Mouse (Mus musculus): ENCODE measurements around the gene Tspear. TPM values are rescaled to one million over a fixed set of nuclear protein-coding genes. Genes with fewer than 3 reads are reported as not detected.

Gene Tspear
- polyA plus RNA-seq, 1 experiment, result 0.07 TPM

- Histone ChIP-seq H3K27me3 (ENCODE audit: control insufficient read depth, insufficient read depth, low read length) (no peaks in the 10 kb centered on the region), H3K27ac (ENCODE audit: control insufficient read depth, insufficient read depth, low read depth, low read length) (no peak overlapping the region), H3K4me3 (ENCODE audit: control insufficient read depth, low read depth, low read length) (peak overlapping the region; percentile 55), H3K36me3 (ENCODE audit: control insufficient read depth, insufficient read depth, low read length) (no peaks in the 10 kb centered on the region), H3K4me1 (ENCODE audit: control insufficient read depth, insufficient read depth, low read length) (peaks cover 11% of the 10 kb centered on the region)
- TF ChIP-seq POLR2A (IDR thresholded peaks at IDR 0.05; ENCODE audit: control insufficient read depth, low read depth, low read length), result no peak
- TF ChIP-seq CTCF (IDR thresholded peaks at IDR 0.05; ENCODE audit: control insufficient read depth, insufficient read depth, insufficient replicate concordance, low read depth, low read length), result no peak
These were observed 216.7 kb downstream of the Tspear start for GRCm38 (mm10) chr10:77902894-77903715.

GRCm38 (mm10) chr10:77912605-77913004 lies 226.2 kb downstream of the Tspear start:
- Histone ChIP-seq H3K4me3 (ENCODE audit: control insufficient read depth, low read depth, low read length) (no peak overlapping the region), H3K27ac (ENCODE audit: control insufficient read depth, insufficient read depth, low read depth, low read length) (no peak overlapping the region), H3K4me1 (ENCODE audit: control insufficient read depth, insufficient read depth, low read length) (no peaks in the 10 kb centered on the region), H3K27me3 (ENCODE audit: control insufficient read depth, insufficient read depth, low read length) (no peaks in the 10 kb centered on the region), H3K36me3 (ENCODE audit: control insufficient read depth, insufficient read depth, low read length) (no peaks in the 10 kb centered on the region)
- TF ChIP-seq CTCF (IDR thresholded peaks at IDR 0.05; ENCODE audit: control insufficient read depth, insufficient read depth, insufficient replicate concordance, low read depth, low read length) (no peak), POLR2A (IDR thresholded peaks at IDR 0.05; ENCODE audit: control insufficient read depth, low read depth, low read length) (no peak)

- Histone ChIP-seq H3K27me3 (ENCODE audit: control insufficient read depth, insufficient read depth, low read length) (no peaks in the 10 kb centered on the region), H3K27ac (ENCODE audit: control insufficient read depth, insufficient read depth, low read depth, low read length) (no peak overlapping the region)
- TF ChIP-seq CTCF (IDR thresholded peaks at IDR 0.05; ENCODE audit: control insufficient read depth, insufficient read depth, insufficient replicate concordance, low read depth, low read length) (no peak), POLR2A (IDR thresholded peaks at IDR 0.05; ENCODE audit: control insufficient read depth, low read depth, low read length) (no peak)
These were observed 226.9 kb downstream of the Tspear start for GRCm38 (mm10) chr10:77913292-77913691.

DNA sequence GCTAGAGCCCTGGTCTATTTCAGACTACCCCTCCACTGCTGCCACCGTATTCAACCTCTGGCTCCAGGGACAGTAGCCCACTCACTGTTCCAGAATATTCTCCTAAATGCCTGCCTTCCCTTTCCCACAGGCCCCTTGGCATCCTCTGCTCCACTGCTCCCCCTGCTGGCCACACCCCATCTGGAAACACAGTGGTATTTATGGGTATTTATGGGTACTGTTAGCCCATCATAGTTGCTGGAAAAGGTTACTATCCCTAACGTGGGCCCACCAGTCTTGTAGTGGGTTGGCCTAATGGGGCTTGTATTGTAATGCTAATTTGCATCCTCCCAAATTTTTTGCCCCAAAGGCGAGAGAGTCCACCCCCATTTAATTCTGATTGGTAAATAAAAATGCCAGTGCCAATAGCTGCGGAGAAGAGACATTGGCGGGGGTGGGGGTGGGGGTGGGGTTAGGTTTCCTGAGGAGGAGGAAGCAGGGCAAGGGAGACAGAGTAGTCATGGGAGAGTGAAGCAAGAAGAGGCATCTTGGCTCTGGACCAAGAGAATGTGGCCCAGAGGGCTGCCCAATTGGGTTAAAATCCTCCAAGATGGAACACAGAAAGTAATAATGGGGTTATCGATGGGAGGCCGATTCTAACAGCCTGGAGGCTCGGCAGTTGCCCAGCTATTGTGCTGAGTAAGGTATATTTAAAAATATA lies 230.4 kb downstream of the Tspear start:
- peak; percentile 79; the same call in 1 of the 2 replicates for TF ChIP-seq CTCF (IDR thresholded peaks at IDR 0.05; ENCODE audit: control insufficient read depth, insufficient read depth, insufficient replicate concordance, low read depth, low read length)
- no peak for TF ChIP-seq POLR2A (IDR thresholded peaks at IDR 0.05; ENCODE audit: control insufficient read depth, low read depth, low read length)
- no peaks in the 10 kb centered on the region for H3K36me3 ChIP-seq (ENCODE audit: control insufficient read depth, insufficient read depth, low read length)

More at GRCm38 (mm10) chr10:77913292-77913691, 226.9 kb downstream of the Tspear start:
- H3K4me3 ChIP-seq (ENCODE audit: control insufficient read depth, low read depth, low read length), result no peak overlapping the region
- no peaks in the 10 kb centered on the region for H3K36me3 ChIP-seq (ENCODE audit: control insufficient read depth, insufficient read depth, low read length)
- H3K4me1 ChIP-seq (ENCODE audit: control insufficient read depth, insufficient read depth, low read length), result no peaks in the 10 kb centered on the region

DNA sequence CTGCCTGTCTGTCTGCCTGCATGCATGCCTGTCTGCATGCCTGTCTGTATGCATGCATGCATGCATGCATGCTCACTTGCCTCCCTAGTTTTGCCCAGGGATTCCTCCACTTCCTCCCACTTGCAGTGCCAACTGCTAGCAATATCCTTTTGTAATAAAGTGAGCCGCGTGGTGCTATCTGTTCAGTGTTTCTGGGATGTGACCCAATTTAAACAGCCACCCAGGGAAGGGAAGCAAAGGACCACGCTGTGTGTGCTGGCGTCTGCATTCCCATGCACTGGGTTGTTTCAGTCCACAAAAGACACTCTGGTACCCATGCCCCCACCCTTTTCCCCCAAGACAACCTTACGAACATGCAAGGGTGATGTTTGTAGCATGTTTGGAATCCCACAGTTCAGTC lies 234.6 kb downstream of the Tspear start:
- Histone ChIP-seq H3K4me3 (ENCODE audit: control insufficient read depth, low read depth, low read length) (no peak overlapping the region), H3K27me3 (ENCODE audit: control insufficient read depth, insufficient read depth, low read length) (no peaks in the 10 kb centered on the region), H3K4me1 (ENCODE audit: control insufficient read depth, insufficient read depth, low read length) (peaks cover 2% of the 10 kb centered on the region; the same call in 1 of the 2 replicates), H3K27ac (ENCODE audit: control insufficient read depth, insufficient read depth, low read depth, low read length) (no peak overlapping the region), H3K36me3 (ENCODE audit: control insufficient read depth, insufficient read depth, low read length) (no peaks in the 10 kb centered on the region)
- TF ChIP-seq POLR2A (IDR thresholded peaks at IDR 0.05; ENCODE audit: control insufficient read depth, low read depth, low read length) (no peak), CTCF (IDR thresholded peaks at IDR 0.05; ENCODE audit: control insufficient read depth, insufficient read depth, insufficient replicate concordance, low read depth, low read length) (no peak)

More for the DNA sequence above, 230.4 kb downstream of the Tspear start:
- Histone ChIP-seq H3K4me3 (ENCODE audit: control insufficient read depth, low read depth, low read length) (no peak overlapping the region), H3K27ac (ENCODE audit: control insufficient read depth, insufficient read depth, low read depth, low read length) (no peak overlapping the region), H3K4me1 (ENCODE audit: control insufficient read depth, insufficient read depth, low read length) (no peaks in the 10 kb centered on the region), H3K27me3 (ENCODE audit: control insufficient read depth, insufficient read depth, low read length) (no peaks in the 10 kb centered on the region)

DNA sequence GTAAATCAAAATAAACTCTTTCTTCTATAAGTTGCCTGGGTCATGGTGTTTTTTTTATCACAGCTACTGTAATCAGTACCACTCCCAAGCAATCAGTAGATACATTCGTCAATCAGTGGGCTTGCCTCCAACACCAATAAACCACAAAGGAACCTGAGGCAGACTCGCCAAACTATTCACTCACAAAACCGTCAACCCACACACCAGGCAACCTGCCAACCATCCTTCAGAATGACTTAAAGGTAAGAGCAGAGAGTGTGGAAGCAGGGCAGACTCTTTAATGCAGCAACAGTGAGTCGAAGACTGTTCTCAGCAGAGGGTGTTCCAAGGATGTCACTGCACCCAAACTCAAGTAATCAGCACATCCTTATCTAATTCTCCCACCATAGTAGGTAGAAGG lies 236.3 kb downstream of the Tspear start:
- no peak for TF ChIP-seq POLR2A (IDR thresholded peaks at IDR 0.05; ENCODE audit: control insufficient read depth, low read depth, low read length)
- no peak for TF ChIP-seq CTCF (IDR thresholded peaks at IDR 0.05; ENCODE audit: control insufficient read depth, insufficient read depth, insufficient replicate concordance, low read depth, low read length)
- Histone ChIP-seq H3K36me3 (ENCODE audit: control insufficient read depth, insufficient read depth, low read length) (no peaks in the 10 kb centered on the region), H3K4me3 (ENCODE audit: control insufficient read depth, low read depth, low read length) (no peak overlapping the region), H3K27me3 (ENCODE audit: control insufficient read depth, insufficient read depth, low read length) (no peaks in the 10 kb centered on the region), H3K27ac (ENCODE audit: control insufficient read depth, insufficient read depth, low read depth, low read length) (no peak overlapping the region), H3K4me1 (ENCODE audit: control insufficient read depth, insufficient read depth, low read length) (peaks cover 3% of the 10 kb centered on the region; the same call in 1 of the 2 replicates)

GRCm38 (mm10) chr10:77926140-77926539 lies 239.8 kb downstream of the Tspear start:
- H3K36me3 ChIP-seq (ENCODE audit: control insufficient read depth, insufficient read depth, low read length), result no peaks in the 10 kb centered on the region
- H3K4me3 ChIP-seq (ENCODE audit: control insufficient read depth, low read depth, low read length), result no peak overlapping the region
- no peak overlapping the region for H3K27ac ChIP-seq (ENCODE audit: control insufficient read depth, insufficient read depth, low read depth, low read length)
- peaks cover 3% of the 10 kb centered on the region; the same call in 1 of the 2 replicates for H3K4me1 ChIP-seq (ENCODE audit: control insufficient read depth, insufficient read depth, low read length)
- no peaks in the 10 kb centered on the region for H3K27me3 ChIP-seq (ENCODE audit: control insufficient read depth, insufficient read depth, low read length)
- TF ChIP-seq POLR2A (IDR thresholded peaks at IDR 0.05; ENCODE audit: control insufficient read depth, low read depth, low read length) (no peak), CTCF (IDR thresholded peaks at IDR 0.05; ENCODE audit: control insufficient read depth, insufficient read depth, insufficient replicate concordance, low read depth, low read length) (peak; percentile 70; the same call in 1 of the 2 replicates)

Measured in testis, adult 2 months (tissue).